Mouse (Mus musculus) kidney, adult 2 months (tissue): ENCODE results near the gene Mrpl52. TPM values are rescaled to one million over a fixed set of nuclear protein-coding genes. Genes with fewer than 3 reads are reported as not detected.

Experiments used
- DNase-seq: peaks from one replicate; pipeline ENCODE4 v3.0.0; 2021
- H3K27ac ChIP-seq: fragments of 200-500 bp; 2 replicates; pipeline ENCODE4 v1.5.1; 2012; ENCODE audit warnings: low read depth, low read length, control low read depth, inconsistent platforms; ENCODE audit not compliant: insufficient read depth
- H3K27me3 ChIP-seq: fragments of 200-500 bp; replicated peaks from 2 replicates; pipeline ENCODE4 v1.6.1; 2012; ENCODE audit warnings: mild to moderate bottlenecking, moderate library complexity, low read length, inconsistent platforms; ENCODE audit not compliant: control insufficient read depth, insufficient read depth
- H3K36me3 ChIP-seq: fragments of 200-500 bp; 2 replicates; pipeline ENCODE4 v1.6.1; 2012; ENCODE audit warnings: mild to moderate bottlenecking, moderate library complexity, low read length, inconsistent platforms; ENCODE audit not compliant: control insufficient read depth, insufficient read depth
- H3K4me1 ChIP-seq: fragments of 200-500 bp; 2 replicates; pipeline ENCODE4 v1.6.1; 2011; ENCODE audit warnings: low read length; ENCODE audit not compliant: control insufficient read depth, insufficient read depth
- H3K4me3 ChIP-seq: fragments of 200-500 bp; 2 replicates; pipeline ENCODE4 v1.5.1; 2011; ENCODE audit warnings: mild to moderate bottlenecking, low read depth, low read length, control low read depth; ENCODE audit not compliant: insufficient read depth
- CTCF ChIP-seq: fragments of 200-500 bp; conservative IDR thresholded peaks from 2 replicates; pipeline ENCODE4 v1.5.1; 2011; ENCODE audit warnings: low read depth, mild to moderate bottlenecking, control low read depth, low read length, moderate library complexity, mixed read lengths; ENCODE audit not compliant: insufficient read depth, insufficient read length
- POLR2A ChIP-seq: fragments of 200-500 bp; IDR thresholded peaks from one replicate; pipeline ENCODE4 v1.6.1; 2011; ENCODE audit warnings: low read depth, low read length, control low read depth
- WGBS: fragments of 180-500 bp; shearing (Covaris S2); methylation state at CpG from one replicate; pipeline ENCODE4 v1.1.7; 2018; 5-methylcytosine and 5-hydroxymethylcytosine counted together
- polyA plus RNA-seq: library from polyadenylated mRNA; depleted of rRNA; stranded (reverse); fragments of >200 nt; gene quantifications from 2 replicates; pipeline ENCODE4 v1.2.3, GENCODE M21; 2012

Mrpl52 gene
- polyA plus RNA-seq, 1 experiment: 425 TPM

GRCm38 (mm10) chr14:54417623-54418081, 9.1 kb upstream of the Mrpl52 start, which contains the start of gene Slc7a7:
Slc7a7 (minus strand) TSS chr14:54417780.
- Histone ChIP-seq H3K27me3 (no peaks in the 10 kb centered on the region), H3K36me3 (no peaks in the 10 kb centered on the region), H3K4me3 (no peak within 1 kb of the TSS), H3K4me1 (peaks cover 9% of the 10 kb centered on the region; the same call in 1 of the 2 replicates), H3K27ac (no peak within 1 kb of the TSS)
- peak; percentile 57 for DNase-seq
- WGBS: 24% methylated on average over 19 of the region's 19 CpGs
- TF ChIP-seq CTCF: peak; percentile 61
- no peak for TF ChIP-seq POLR2A

DNA sequence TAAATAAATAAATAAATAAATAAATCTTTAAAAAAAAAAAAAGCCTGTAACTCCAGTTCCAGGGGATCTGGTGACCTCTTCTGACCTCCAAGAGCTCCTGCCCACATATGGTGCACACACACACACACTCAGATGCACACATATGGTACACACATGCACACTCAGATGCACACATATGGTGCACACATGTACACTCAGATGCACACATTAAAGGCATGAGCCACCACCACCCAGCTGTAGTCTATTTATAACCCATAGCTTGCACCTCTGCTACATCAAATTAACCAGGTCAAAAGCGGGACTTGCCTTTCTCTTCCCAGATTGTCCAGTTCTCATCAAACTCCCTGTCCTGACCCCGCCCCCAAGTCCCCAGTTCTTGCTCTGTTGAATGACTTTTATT, 5.7 kb upstream of the Mrpl52 start:
- WGBS: 67% methylated on average over 2 of the region's 2 CpGs
- no peak for DNase-seq
- no peak overlapping the region for H3K4me3 ChIP-seq
- TF ChIP-seq POLR2A (no peak), CTCF (no peak)
- H3K4me1 ChIP-seq: peaks cover 2% of the 10 kb centered on the region; the same call in 1 of the 2 replicates
- H3K27ac ChIP-seq: no peak overlapping the region
- no peaks in the 10 kb centered on the region for H3K27me3 ChIP-seq
- no peaks in the 10 kb centered on the region for H3K36me3 ChIP-seq

DNA sequence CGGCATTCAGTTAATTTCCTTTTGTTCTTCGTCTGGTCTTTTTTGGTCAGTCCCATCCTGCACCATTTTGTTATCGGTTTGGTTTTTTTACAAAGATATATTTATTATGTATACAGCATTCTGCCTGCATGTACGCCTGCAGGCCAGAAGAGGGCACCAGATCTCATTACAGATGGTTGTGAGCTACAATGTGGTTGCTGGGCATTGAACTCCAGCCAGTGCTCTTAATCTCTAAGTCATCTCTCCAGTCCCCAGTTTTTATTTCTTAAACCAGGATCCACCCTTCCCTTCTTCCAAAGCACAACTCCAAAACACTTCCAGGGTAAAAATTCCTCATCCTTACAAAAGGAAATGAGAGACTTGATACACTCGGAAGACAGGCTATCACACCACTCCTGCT, 3.3 kb upstream of the Mrpl52 start:
- 48% methylated on average over 5 of the region's 5 CpGs for WGBS
- Histone ChIP-seq H3K4me3 (no peak overlapping the region), H3K27me3 (no peaks in the 10 kb centered on the region), H3K36me3 (no peaks in the 10 kb centered on the region), H3K27ac (no peak overlapping the region), H3K4me1 (peaks cover 4% of the 10 kb centered on the region; the same call in 1 of the 2 replicates)
- DNase-seq: peak; percentile 62
- TF ChIP-seq CTCF (peak; percentile 72), POLR2A (no peak)

GRCm38 (mm10) chr14:54424634-54425033, 2.1 kb upstream of the Mrpl52 start:
- H3K4me3 ChIP-seq: no peak overlapping the region
- H3K27ac ChIP-seq: no peak overlapping the region
- TF ChIP-seq CTCF: no peak
- TF ChIP-seq POLR2A: no peak
- H3K27me3 ChIP-seq: no peaks in the 10 kb centered on the region
- 80% methylated on average over 1 of the region's 1 CpGs for WGBS
- H3K4me1 ChIP-seq: peaks cover 4% of the 10 kb centered on the region; the same call in 1 of the 2 replicates
- no peak for DNase-seq
- no peaks in the 10 kb centered on the region for H3K36me3 ChIP-seq

DNA sequence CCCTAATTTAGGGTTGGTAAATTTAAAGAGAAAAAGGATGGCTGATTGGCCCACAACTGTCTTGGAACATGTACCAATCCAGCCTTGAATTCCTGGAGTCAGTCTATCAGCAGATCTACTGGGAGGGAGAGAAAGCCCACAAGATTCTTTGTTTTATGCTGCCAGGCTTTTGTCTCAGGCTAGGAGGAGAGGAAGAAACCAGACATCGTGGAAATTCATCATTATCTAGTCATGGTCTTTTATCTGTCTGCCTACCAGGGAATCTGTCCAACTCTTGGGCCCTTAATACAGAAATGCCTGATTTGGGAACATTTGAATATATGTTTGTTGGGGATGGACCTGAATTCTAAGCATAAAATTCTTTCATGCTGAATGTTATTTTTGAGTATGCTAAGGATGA, 1.2 kb upstream of the Mrpl52 start:
- no peak for TF ChIP-seq CTCF
- TF ChIP-seq POLR2A: no peak

GRCm38 (mm10) chr14:54426003-54426688, 563 bp upstream of the Mrpl52 start:
- 32% methylated on average over 14 of the region's 14 CpGs for WGBS
- H3K36me3 ChIP-seq: no peaks in the 10 kb centered on the region
- TF ChIP-seq CTCF (no peak), POLR2A (no peak)

More for the DNA sequence above, 1.2 kb upstream of the Mrpl52 start:
- Histone ChIP-seq H3K27me3 (no peaks in the 10 kb centered on the region), H3K27ac (no peak overlapping the region), H3K4me1 (peaks cover 7% of the 10 kb centered on the region; the same call in 1 of the 2 replicates), H3K36me3 (no peaks in the 10 kb centered on the region), H3K4me3 (no peak overlapping the region)
- WGBS: 86% methylated on average over 1 of the region's 1 CpGs
- no peak for DNase-seq

GRCm38 (mm10) chr14:54427696-54428095, 987 bp downstream of the Mrpl52 start:
- no peak for TF ChIP-seq CTCF
- TF ChIP-seq POLR2A: no peak
- Histone ChIP-seq H3K4me1 (peaks cover 8% of the 10 kb centered on the region; the same call in 1 of the 2 replicates), H3K27ac (no peak overlapping the region), H3K4me3 (no peak overlapping the region), H3K27me3 (no peaks in the 10 kb centered on the region), H3K36me3 (no peaks in the 10 kb centered on the region)
- 88% methylated on average over 7 of the region's 7 CpGs for WGBS
- DNase-seq: no peak

More at GRCm38 (mm10) chr14:54426003-54426688, 563 bp upstream of the Mrpl52 start:
- Histone ChIP-seq H3K4me1 (peaks cover 8% of the 10 kb centered on the region; the same call in 1 of the 2 replicates), H3K27ac (peak overlapping the region; percentile 43), H3K4me3 (peak overlapping the region; percentile 93), H3K27me3 (no peaks in the 10 kb centered on the region)
- DNase-seq: no peak
